Mouse (Mus musculus): ENCODE data around the gene Macc1. TPM values are rescaled to one million over a fixed set of nuclear protein-coding genes. Genes with fewer than 3 reads are reported as not detected.
A peak's percentile ranks its signal among the peaks of the same experiment; 100 is the strongest.

The Macc1 gene
- polyA plus RNA-seq, 1 experiment from 2014 or later, result not detected

GRCm38 (mm10) chr12:119451232-119451631, 137.2 kb downstream of the Macc1 start:
- Histone ChIP-seq H3K9me3 (no peaks in the 10 kb centered on the region), H3K9ac (no peak overlapping the region), H3K4me3 (no peak overlapping the region), H3K4me1 (replicated peaks) (no peaks in the 10 kb centered on the region), H3K27me3 (no peaks in the 10 kb centered on the region), H3K27ac (no peak overlapping the region), H3K4me2 (no peak overlapping the region), H3K36me3 (no peaks in the 10 kb centered on the region)
- ATAC-seq (ENCODE audit: low FRiP score), result no peak
- WGBS, result 77% methylated on average over 3 of the region's 3 CpGs

GRCm38 (mm10) chr12:119454076-119454475, 140.0 kb downstream of the Macc1 start:
- Histone ChIP-seq H3K36me3 (no peaks in the 10 kb centered on the region), H3K9me3 (no peaks in the 10 kb centered on the region), H3K4me2 (no peak overlapping the region), H3K27ac (no peak overlapping the region), H3K4me3 (no peak overlapping the region), H3K9ac (no peak overlapping the region), H3K4me1 (replicated peaks) (no peaks in the 10 kb centered on the region), H3K27me3 (no peaks in the 10 kb centered on the region)
- no peak for ATAC-seq (ENCODE audit: low FRiP score)
- WGBS, result 27% methylated on average over 1 of the region's 1 CpGs

GRCm38 (mm10) chr12:119464040-119464939, 150.2 kb downstream of the Macc1 start:
- Histone ChIP-seq H3K9me3 (no peaks in the 10 kb centered on the region), H3K4me1 (replicated peaks) (no peaks in the 10 kb centered on the region), H3K4me2 (no peak overlapping the region), H3K36me3 (no peaks in the 10 kb centered on the region), H3K4me3 (no peak overlapping the region), H3K27ac (no peak overlapping the region), H3K9ac (no peak overlapping the region), H3K27me3 (no peaks in the 10 kb centered on the region)
- peak; percentile 95 for ATAC-seq (ENCODE audit: low FRiP score)
- WGBS, result 34% methylated on average over 2 of the region's 2 CpGs

- H3K4me1 ChIP-seq (replicated peaks), result no peaks in the 10 kb centered on the region
- 55% methylated on average over 1 of the region's 1 CpGs for WGBS
- no peak overlapping the region for H3K4me3 ChIP-seq
- no peaks in the 10 kb centered on the region for H3K27me3 ChIP-seq
- H3K9me3 ChIP-seq, result no peaks in the 10 kb centered on the region
- no peaks in the 10 kb centered on the region for H3K36me3 ChIP-seq
- peak; percentile 41; the same call in 1 of the 2 replicates for ATAC-seq (ENCODE audit: low FRiP score)
- H3K27ac ChIP-seq, result no peak overlapping the region
- no peak overlapping the region for H3K4me2 ChIP-seq
- no peak overlapping the region for H3K9ac ChIP-seq
Measured at GRCm38 (mm10) chr12:119464940-119465245, 150.8 kb downstream of the Macc1 start.

GRCm38 (mm10) chr12:119467656-119468055, 153.6 kb downstream of the Macc1 start:
- no peak overlapping the region for H3K4me2 ChIP-seq
- no peak for ATAC-seq (ENCODE audit: low FRiP score)
- no peak overlapping the region for H3K9ac ChIP-seq
- no peak overlapping the region for H3K27ac ChIP-seq
- 39% methylated on average over 1 of the region's 1 CpGs for WGBS
- H3K36me3 ChIP-seq, result no peaks in the 10 kb centered on the region
- no peaks in the 10 kb centered on the region for H3K4me1 ChIP-seq (replicated peaks)
- H3K9me3 ChIP-seq, result no peaks in the 10 kb centered on the region
- H3K4me3 ChIP-seq, result no peak overlapping the region
- no peaks in the 10 kb centered on the region for H3K27me3 ChIP-seq

- no peak overlapping the region for H3K4me3 ChIP-seq
- H3K36me3 ChIP-seq, result no peaks in the 10 kb centered on the region
- H3K9me3 ChIP-seq, result no peaks in the 10 kb centered on the region
- H3K27me3 ChIP-seq, result no peaks in the 10 kb centered on the region
- H3K4me1 ChIP-seq (replicated peaks), result no peaks in the 10 kb centered on the region
- no peak overlapping the region for H3K4me2 ChIP-seq
- no peak overlapping the region for H3K27ac ChIP-seq
- ATAC-seq (ENCODE audit: low FRiP score), result no peak; the same call in 1 of the 2 replicates
- H3K9ac ChIP-seq, result no peak overlapping the region
Measured at GRCm38 (mm10) chr12:119470260-119470659, 156.2 kb downstream of the Macc1 start.

- Histone ChIP-seq H3K27me3 (no peaks in the 10 kb centered on the region), H3K36me3 (no peaks in the 10 kb centered on the region), H3K4me2 (no peak overlapping the region), H3K9ac (no peak overlapping the region), H3K9me3 (no peaks in the 10 kb centered on the region), H3K27ac (no peak overlapping the region), H3K4me1 (replicated peaks) (no peaks in the 10 kb centered on the region), H3K4me3 (no peak overlapping the region)
- ATAC-seq (ENCODE audit: low FRiP score), result no peak
- 81% methylated on average over 2 of the region's 2 CpGs for WGBS
Measured at GRCm38 (mm10) chr12:119483296-119483695, 169.2 kb downstream of the Macc1 start.

GRCm38 (mm10) chr12:119483922-119484631, 170.0 kb downstream of the Macc1 start:
- no peak overlapping the region for H3K4me3 ChIP-seq
- 89% methylated on average over 5 of the region's 5 CpGs for WGBS
- no peaks in the 10 kb centered on the region for H3K4me1 ChIP-seq (replicated peaks)
- H3K9me3 ChIP-seq, result no peaks in the 10 kb centered on the region
- H3K27me3 ChIP-seq, result no peaks in the 10 kb centered on the region
- H3K9ac ChIP-seq, result no peak overlapping the region
- ATAC-seq (ENCODE audit: low FRiP score), result no peak
- H3K36me3 ChIP-seq, result no peaks in the 10 kb centered on the region
- no peak overlapping the region for H3K4me2 ChIP-seq
- no peak overlapping the region for H3K27ac ChIP-seq

- Histone ChIP-seq H3K27me3 (no peaks in the 10 kb centered on the region), H3K27ac (no peak overlapping the region), H3K4me1 (replicated peaks) (no peaks in the 10 kb centered on the region), H3K4me3 (no peak overlapping the region), H3K36me3 (no peaks in the 10 kb centered on the region), H3K9ac (no peak overlapping the region), H3K4me2 (no peak overlapping the region), H3K9me3 (no peaks in the 10 kb centered on the region)
- no peak for ATAC-seq (ENCODE audit: low FRiP score)
Measured at GRCm38 (mm10) chr12:119511145-119511544, 197.1 kb downstream of the Macc1 start.

Other genes starting within 250 kb of the Macc1 start
- gene Itgb8, start 75.5 kb upstream of the Macc1 start, polyA plus RNA-seq (2015; fragmentation: Nextera tagmentation; extraction: Ambion mirVana), result 11.9 and 12.4 TPM in 2 replicates

Measured in hindbrain, embryonic 13.5 days (tissue).